Mouse (Mus musculus): Measurements from ENCODE around the gene Rps2.

GRCm38 (mm10) chr17:24705821-24706220, 12.1 kb upstream of the Rps2 start:
- TF ChIP-seq CHD2 (IDR thresholded peaks at IDR 0.05; ENCODE audit: low read length) (no peak), MYC (IDR thresholded peaks at IDR 0.05; ENCODE audit: low read depth, low read length) (no peak), MEF2A (IDR thresholded peaks at IDR 0.05; ENCODE audit: extremely low read depth, insufficient replicate concordance, low read depth, low read length, poor library complexity, severe bottlenecking) (no peak), ZNF384 (IDR thresholded peaks at IDR 0.05; ENCODE audit: low read depth, low read length) (no peak)
